Mouse (Mus musculus) midbrain, embryonic 12.5 days (tissue): ENCODE results near the gene Tbc1d10b. TPM values are rescaled to one million over a fixed set of nuclear protein-coding genes. Genes with fewer than 3 reads are reported as not detected.
"Not testable (repeated sequence)": the region's sequence is repeated elsewhere in the genome, so short reads cannot be mapped to it uniquely, and the experiment has no call there.

Experiments
- ATAC-seq: fragments of 200-750 bp; cut with Nextera tagmentation; 2 replicates; pipeline ENCODE4 v1.8.0; 2017; ENCODE audit warnings: low read depth, moderate TSS enrichment, moderate library complexity; ENCODE audit not compliant: low FRiP score
- H3K27ac ChIP-seq: fragments of 300-500 bp; sonication (generic); replicated peaks from 2 replicates; pipeline ENCODE4 v1.5.1; 2016; ENCODE audit warnings: mild to moderate bottlenecking
- H3K27me3 ChIP-seq: fragments of 300-500 bp; sonication (generic); 2 replicates; pipeline ENCODE4 v1.6.1; 2016; ENCODE audit warnings: mild to moderate bottlenecking
- H3K36me3 ChIP-seq: fragments of 300-500 bp; sonication (generic); 2 replicates; pipeline ENCODE4 v1.6.1; 2016
- H3K4me1 ChIP-seq: fragments of 300-500 bp; sonication (generic); 2 replicates; pipeline ENCODE4 v1.6.1; 2016
- H3K4me2 ChIP-seq: fragments of 300-500 bp; sonication (generic); replicated peaks from 2 replicates; pipeline ENCODE4 v1.6.1; 2016; ENCODE audit warnings: mild to moderate bottlenecking, moderate library complexity
- H3K4me3 ChIP-seq: fragments of 300-500 bp; sonication (generic); 2 replicates; pipeline ENCODE4 v1.5.1; 2016; ENCODE audit warnings: mild to moderate bottlenecking
- H3K9ac ChIP-seq: fragments of 300-500 bp; sonication (generic); replicated peaks from 2 replicates; pipeline ENCODE4 v1.6.1; 2016; ENCODE audit warnings: mild to moderate bottlenecking, moderate library complexity
- H3K9me3 ChIP-seq: fragments of 300-500 bp; sonication (generic); 2 replicates; pipeline ENCODE4 v1.6.1; 2016; ENCODE audit warnings: mild to moderate bottlenecking
- WGBS: fragments of 180-500 bp; shearing (Covaris S2); methylation state at CpG from one replicate; pipeline ENCODE4 v1.1.7; 2016; 5-methylcytosine and 5-hydroxymethylcytosine counted together
- polyA plus RNA-seq: library from polyadenylated mRNA; unstranded; fragments of >200 nt; fragmentation: Nextera tagmentation; extraction: Ambion mirVana; gene quantifications from 2 replicates; pipeline ENCODE4 v1.2.1, GENCODE M21; 2016

The Tbc1d10b gene
- polyA plus RNA-seq, result 42.9 and 44.4 TPM in 2 replicates

DNA sequence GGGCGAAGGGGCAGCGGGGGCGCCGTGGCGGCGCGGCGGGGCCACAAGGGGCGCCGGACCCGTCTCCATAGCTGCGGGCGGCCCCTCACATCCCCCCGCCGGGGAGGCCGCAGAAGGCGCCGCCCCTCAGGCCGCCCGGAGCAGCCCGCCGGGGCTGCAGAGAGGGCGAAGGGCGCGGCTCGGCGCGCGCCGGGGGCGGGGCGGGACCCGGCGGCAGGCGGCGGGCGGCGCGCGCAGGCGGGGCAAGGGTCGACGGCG lies at the start of gene Tbc1d10b:
Tbc1d10b (minus strand) TSS at position 174 of the 258 bp plus-strand sequence.
- H3K4me3 ChIP-seq, result peak within 1 kb of the TSS; percentile 74
- H3K27me3 ChIP-seq, result no peaks in the 10 kb centered on the region
- H3K27ac ChIP-seq, result peak within 1 kb of the TSS; percentile 84
- H3K4me2 ChIP-seq, result peak within 1 kb of the TSS; percentile 88
- no peaks in the 10 kb centered on the region for H3K9me3 ChIP-seq
- ATAC-seq, result peak; percentile 56
- under 1% methylated on average over 22 of the region's 44 CpGs for WGBS
- peaks cover 29% of the 10 kb centered on the region for H3K4me1 ChIP-seq
- peaks cover 15% of the 10 kb centered on the region for H3K36me3 ChIP-seq
- H3K9ac ChIP-seq, result peak within 1 kb of the TSS; percentile 89

DNA sequence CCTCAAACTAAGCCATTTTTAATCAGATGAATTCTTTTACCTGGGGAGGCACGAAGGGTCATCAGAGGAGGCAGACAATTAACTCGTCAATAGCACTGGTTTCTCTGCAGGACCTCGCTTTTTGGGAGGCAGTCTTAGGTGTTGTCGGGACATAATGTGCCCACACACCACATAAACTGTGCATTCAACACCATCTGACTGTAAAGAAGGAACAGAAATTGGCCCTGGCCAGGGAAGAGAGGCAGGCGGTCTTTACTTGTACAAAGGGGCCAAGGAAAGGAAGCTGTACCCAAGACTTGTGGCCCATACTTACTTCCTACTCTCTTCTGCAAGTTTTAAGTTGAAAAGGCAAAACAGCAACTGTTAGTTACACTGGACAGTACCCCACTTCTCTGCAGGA lies 48.2 kb upstream of the Tbc1d10b start:
- Histone ChIP-seq H3K4me3 (no peak overlapping the region), H3K4me1 (peaks cover 32% of the 10 kb centered on the region), H3K9ac (no peak overlapping the region), H3K36me3 (peaks cover 25% of the 10 kb centered on the region), H3K4me2 (no peak overlapping the region), H3K27ac (no peak overlapping the region), H3K9me3 (no peaks in the 10 kb centered on the region), H3K27me3 (no peaks in the 10 kb centered on the region)
- WGBS, result 94% methylated on average over 5 of the region's 5 CpGs
- no peak for ATAC-seq

DNA sequence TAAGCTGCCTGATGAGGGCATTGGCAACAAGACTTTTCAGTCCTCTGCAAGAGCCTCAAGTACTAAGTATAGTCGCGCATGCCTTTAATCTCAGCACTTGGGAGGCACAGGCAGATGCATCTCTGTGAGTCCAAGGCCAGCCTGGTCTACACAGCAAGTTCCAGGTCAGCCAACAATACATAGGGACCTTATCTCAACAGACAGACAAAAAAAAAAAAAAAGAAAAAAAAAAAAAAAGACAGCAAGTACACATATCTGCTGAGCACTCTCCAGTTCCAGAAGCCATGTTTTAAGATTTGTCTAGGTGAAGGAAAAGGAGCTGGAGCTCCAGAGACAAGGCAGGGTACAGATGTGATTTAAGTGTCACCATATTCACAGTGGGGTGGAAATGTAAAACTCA lies 47.7 kb upstream of the Tbc1d10b start:
- no peak overlapping the region for H3K4me2 ChIP-seq
- no peaks in the 10 kb centered on the region for H3K27me3 ChIP-seq
- H3K4me3 ChIP-seq, result no peak overlapping the region
- H3K27ac ChIP-seq, result no peak overlapping the region
- no peak overlapping the region for H3K9ac ChIP-seq
- no peak for ATAC-seq
- no peaks in the 10 kb centered on the region for H3K9me3 ChIP-seq
- WGBS, result 96% methylated on average over 2 of the region's 2 CpGs
- H3K4me1 ChIP-seq, result peaks cover 28% of the 10 kb centered on the region
- peaks cover 27% of the 10 kb centered on the region for H3K36me3 ChIP-seq

DNA sequence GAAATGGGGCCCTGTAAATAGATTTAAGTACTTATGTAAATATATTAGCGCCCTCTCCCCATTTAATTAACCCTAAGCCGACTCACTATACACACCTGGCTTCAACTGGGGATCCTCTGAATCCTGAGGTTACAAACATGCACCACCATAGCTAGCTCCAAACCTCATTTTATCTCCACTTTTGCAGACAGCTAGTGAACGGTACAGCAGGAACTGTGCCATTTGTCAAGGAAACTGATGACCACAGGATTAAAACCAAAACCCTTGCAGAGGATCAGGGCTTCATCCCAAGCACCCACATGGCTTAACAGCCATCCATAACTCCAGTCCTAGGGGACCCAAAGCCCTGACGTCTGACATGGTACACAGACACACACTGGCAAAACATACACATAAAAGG lies 46.7 kb upstream of the Tbc1d10b start:
- H3K4me1 ChIP-seq, result peaks cover 25% of the 10 kb centered on the region
- no peaks in the 10 kb centered on the region for H3K9me3 ChIP-seq
- peak overlapping the region; percentile 89 for H3K27ac ChIP-seq
- no peaks in the 10 kb centered on the region for H3K27me3 ChIP-seq
- H3K9ac ChIP-seq, result peak overlapping the region; percentile 70
- peak overlapping the region; percentile 85 for H3K4me2 ChIP-seq
- peaks cover 27% of the 10 kb centered on the region for H3K36me3 ChIP-seq
- 33% methylated on average over 4 of the region's 4 CpGs for WGBS
- no peak for ATAC-seq
- peak overlapping the region; percentile 56 for H3K4me3 ChIP-seq

DNA sequence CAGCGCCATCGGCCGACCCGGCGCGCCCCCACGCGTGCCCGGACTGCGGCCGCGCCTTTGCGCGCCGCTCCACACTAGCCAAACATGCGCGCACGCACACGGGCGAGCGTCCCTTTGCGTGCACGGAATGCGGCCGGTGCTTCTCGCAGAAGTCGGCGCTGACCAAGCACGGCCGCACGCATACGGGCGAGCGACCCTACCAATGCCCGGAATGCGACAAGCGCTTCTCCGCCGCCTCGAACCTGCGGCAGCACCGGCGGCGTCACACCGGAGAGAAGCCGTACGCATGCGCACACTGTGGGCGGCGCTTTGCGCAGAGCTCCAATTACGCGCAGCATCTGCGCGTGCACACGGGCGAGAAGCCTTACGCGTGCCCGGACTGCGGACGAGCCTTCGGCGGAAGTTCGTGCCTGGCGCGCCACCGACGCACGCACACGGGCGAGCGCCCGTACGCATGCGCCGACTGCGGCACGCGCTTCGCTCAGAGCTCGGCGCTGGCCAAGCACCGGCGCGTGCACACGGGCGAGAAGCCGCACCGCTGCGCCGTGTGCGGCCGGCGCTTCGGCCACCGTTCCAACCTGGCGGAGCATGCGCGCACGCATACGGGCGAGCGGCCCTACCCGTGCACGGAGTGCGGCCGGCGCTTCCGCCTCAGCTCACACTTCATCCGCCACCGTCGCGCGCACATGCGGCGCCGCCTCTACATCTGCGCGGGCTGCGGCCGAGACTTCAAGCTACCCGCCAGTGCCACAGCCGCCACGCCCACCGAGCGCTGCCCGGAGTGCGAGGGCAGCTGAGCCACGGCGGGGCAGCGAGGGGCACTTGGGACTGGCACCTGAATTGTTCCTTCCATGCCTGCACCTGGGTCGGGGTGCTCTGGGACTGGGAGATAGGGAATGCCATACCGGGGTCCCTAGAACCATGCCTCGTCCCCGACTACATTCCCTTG lies 45.8 kb upstream of the Tbc1d10b start:
- peak overlapping the region; percentile 85 for H3K4me2 ChIP-seq
- no peaks in the 10 kb centered on the region for H3K27me3 ChIP-seq
- peak overlapping the region; percentile 70 for H3K9ac ChIP-seq
- peak overlapping the region; percentile 56 for H3K4me3 ChIP-seq
- WGBS, result under 1% methylated on average over 136 of the region's 136 CpGs
- peaks cover 16% of the 10 kb centered on the region for H3K4me1 ChIP-seq
- H3K36me3 ChIP-seq, result peaks cover 35% of the 10 kb centered on the region
- no peaks in the 10 kb centered on the region for H3K9me3 ChIP-seq
- peak; percentile 92 for ATAC-seq
- peak overlapping the region; percentile 89 for H3K27ac ChIP-seq

DNA sequence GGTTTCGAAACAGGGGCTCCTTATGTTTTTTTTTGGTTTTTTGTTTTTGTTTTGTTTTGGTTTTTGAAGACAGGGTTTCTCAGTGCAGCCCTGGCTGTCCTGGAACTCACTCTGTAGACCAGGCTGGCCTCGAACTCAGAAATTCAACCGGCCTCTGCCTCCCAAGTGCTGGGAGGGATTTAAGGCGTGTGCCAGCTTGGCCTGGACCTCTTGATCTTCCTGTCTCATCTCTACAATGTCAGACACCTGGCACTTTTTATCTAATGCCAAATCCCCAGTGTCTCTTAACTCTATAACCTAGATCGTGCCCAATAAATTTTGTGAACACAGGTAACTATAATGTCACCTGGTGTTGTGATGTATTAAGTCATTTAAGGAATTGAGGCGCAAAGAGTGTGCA lies 45.1 kb upstream of the Tbc1d10b start:
- no peaks in the 10 kb centered on the region for H3K9me3 ChIP-seq
- no peaks in the 10 kb centered on the region for H3K27me3 ChIP-seq
- peaks cover 32% of the 10 kb centered on the region for H3K36me3 ChIP-seq
- H3K4me2 ChIP-seq, result peak overlapping the region; percentile 85
- peak overlapping the region; percentile 56 for H3K4me3 ChIP-seq
- peaks cover 13% of the 10 kb centered on the region for H3K4me1 ChIP-seq
- no peak for ATAC-seq
- H3K9ac ChIP-seq, result peak overlapping the region; percentile 70
- WGBS, result 81% methylated on average over 6 of the region's 6 CpGs
- H3K27ac ChIP-seq, result peak overlapping the region; percentile 89

DNA sequence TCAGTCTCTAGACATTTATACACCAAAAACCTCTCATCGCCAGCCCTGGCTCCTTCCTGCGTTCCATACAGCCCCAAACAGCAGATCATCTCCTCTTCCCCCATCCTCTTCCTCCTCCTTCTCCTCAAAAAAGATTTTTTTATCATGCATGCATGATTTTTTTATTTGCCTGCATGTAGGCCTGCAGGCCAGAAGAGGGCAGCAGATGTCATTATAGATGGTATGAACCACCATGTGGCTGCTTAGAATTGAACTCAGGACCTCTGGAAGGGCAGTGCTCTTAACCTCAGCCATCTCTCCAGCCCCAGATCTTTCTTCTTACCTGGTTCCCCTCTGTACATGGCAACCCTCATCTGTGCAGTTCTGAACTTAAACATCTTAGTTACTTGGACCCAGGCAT lies 44.1 kb upstream of the Tbc1d10b start:
- H3K27ac ChIP-seq, result no peak overlapping the region
- 92% methylated on average over 2 of the region's 2 CpGs for WGBS
- H3K9ac ChIP-seq, result no peak overlapping the region
- H3K27me3 ChIP-seq, result no peaks in the 10 kb centered on the region
- no peak for ATAC-seq
- H3K4me1 ChIP-seq, result peaks cover 13% of the 10 kb centered on the region
- no peak overlapping the region for H3K4me3 ChIP-seq
- peaks cover 24% of the 10 kb centered on the region for H3K36me3 ChIP-seq
- H3K4me2 ChIP-seq, result no peak overlapping the region
- no peaks in the 10 kb centered on the region for H3K9me3 ChIP-seq

DNA sequence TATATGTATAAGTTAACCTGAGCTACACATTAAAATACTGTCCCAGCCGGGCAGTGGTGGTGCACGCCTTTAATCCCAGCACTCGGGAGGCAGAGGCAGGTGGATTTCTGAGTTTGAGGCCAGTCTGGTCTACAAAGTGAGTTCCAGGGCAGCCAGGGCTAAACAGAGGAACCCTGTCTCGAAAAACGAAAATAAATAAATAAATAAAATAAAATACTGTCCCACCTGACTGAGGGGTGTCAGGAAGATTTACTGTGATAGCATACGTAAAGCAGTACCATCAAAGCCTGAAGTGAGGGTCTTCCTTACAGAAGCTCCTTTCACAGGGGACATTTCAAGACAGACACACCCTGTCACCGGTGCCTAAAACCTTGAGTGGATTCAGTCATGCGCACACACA lies 42.2 kb upstream of the Tbc1d10b start:
- not testable (repeated sequence) for H3K4me2 ChIP-seq, H3K4me3 ChIP-seq, ATAC-seq, H3K27ac ChIP-seq, H3K27me3 ChIP-seq, H3K9me3 ChIP-seq, H3K9ac ChIP-seq
- Histone ChIP-seq H3K36me3 (peaks cover 18% of the 10 kb centered on the region), H3K4me1 (peaks cover 26% of the 10 kb centered on the region)
- 92% methylated on average over 8 of the region's 8 CpGs for WGBS

DNA sequence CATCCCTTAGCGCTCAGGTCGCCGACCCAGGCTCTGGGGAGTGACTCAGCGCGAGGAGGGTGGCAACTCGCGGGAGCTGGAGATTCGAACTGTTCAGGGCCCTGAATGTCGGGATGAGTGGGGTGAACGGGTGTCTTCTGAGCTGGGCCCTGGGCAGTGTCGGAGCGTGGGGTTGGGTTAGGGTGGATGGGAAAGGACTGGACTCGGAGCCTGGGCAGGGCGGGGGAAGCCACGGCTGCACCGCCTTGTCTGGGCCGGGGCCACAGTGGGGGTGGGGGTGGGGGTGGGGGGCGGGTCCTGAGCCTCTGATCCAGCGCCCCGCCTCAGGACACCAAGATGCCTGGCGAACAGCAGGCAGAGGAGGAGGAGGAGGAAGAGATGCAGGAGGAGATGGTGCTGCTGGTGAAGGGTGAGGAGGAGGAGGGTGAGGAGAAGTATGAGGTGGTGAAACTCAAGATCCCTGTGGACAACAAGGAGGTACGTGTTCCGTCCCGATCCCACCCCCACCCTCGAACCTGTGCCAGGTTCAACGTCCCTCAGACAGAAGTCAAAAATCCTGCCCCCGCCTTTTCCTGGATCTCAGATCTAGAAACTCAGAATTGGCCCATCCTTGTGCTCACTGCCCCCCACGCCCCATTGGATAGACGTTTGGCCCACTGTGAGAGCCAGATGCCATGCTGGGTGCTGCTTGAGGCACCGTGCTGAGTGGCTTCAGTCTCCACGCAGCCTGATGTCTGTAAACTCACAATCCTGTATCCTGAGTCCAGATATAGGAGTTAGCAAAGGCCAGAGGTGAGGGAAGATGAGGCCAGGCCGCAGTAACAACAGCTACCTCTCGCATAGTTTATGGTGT lies 36.6 kb upstream of the Tbc1d10b start:
- WGBS, result 17% methylated on average over 24 of the region's 33 CpGs
- peak; percentile 75; the same call in 1 of the 2 replicates for ATAC-seq
- H3K36me3 ChIP-seq, result peaks cover 16% of the 10 kb centered on the region
- H3K4me1 ChIP-seq, result peaks cover 28% of the 10 kb centered on the region
- peak overlapping the region; percentile 60 for H3K4me3 ChIP-seq
- no peaks in the 10 kb centered on the region for H3K9me3 ChIP-seq
- H3K27me3 ChIP-seq, result no peaks in the 10 kb centered on the region
- H3K4me2 ChIP-seq, result peak overlapping the region; percentile 78
- peak overlapping the region; percentile 83 for H3K27ac ChIP-seq
- peak overlapping the region; percentile 82 for H3K9ac ChIP-seq

DNA sequence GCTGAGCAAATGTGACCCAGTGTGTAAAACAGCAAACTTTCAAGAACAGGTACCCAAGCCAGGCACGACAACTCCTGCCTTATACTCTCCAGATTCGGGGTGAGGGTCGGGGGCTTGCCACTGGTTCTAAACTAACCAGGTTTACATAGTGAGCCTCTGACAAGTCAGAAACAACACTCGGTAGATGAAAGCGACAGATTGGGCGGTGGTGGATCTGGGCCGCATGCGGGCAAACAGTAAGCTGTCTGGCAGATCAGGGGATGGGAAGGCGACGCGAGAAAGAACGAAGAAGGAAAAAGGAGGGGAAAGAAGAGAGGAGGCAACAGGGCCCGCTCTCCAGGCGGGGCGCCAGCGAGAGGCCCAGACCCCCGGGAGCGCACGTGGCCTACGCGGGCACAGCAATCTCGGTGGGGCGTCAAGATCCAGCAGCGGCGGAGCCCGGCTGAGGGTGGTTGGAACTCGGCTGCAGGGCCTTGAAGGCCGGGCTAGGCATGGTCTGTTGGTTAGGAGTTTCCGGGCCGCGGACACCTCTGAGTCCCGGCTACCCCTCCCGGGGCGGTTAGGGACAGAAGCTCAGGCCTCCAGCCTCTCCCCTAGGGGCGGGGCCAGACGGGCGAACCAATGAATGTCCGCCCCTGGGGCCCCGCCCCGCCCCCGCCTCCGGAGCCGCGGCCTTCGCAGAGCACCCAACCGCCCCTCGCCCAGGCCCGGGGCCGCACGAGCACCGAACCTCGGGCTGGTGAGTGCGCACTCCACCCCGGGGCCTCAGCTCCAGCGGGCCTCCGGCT lies 35.8 kb upstream of the Tbc1d10b start, which contains the start of gene Zfp771:
Zfp771 (plus strand) TSS at position 405 of the 788 bp plus-strand sequence.
- Histone ChIP-seq H3K9me3 (no peaks in the 10 kb centered on the region), H3K27me3 (no peaks in the 10 kb centered on the region), H3K4me3 (peak within 1 kb of the TSS; percentile 60), H3K4me1 (peaks cover 28% of the 10 kb centered on the region), H3K27ac (peak within 1 kb of the TSS; percentile 83), H3K36me3 (peaks cover 14% of the 10 kb centered on the region), H3K9ac (peak within 1 kb of the TSS; percentile 82), H3K4me2 (peak within 1 kb of the TSS; percentile 78)
- 1% methylated on average over 39 of the region's 56 CpGs for WGBS
- ATAC-seq, result peak; percentile 97

DNA sequence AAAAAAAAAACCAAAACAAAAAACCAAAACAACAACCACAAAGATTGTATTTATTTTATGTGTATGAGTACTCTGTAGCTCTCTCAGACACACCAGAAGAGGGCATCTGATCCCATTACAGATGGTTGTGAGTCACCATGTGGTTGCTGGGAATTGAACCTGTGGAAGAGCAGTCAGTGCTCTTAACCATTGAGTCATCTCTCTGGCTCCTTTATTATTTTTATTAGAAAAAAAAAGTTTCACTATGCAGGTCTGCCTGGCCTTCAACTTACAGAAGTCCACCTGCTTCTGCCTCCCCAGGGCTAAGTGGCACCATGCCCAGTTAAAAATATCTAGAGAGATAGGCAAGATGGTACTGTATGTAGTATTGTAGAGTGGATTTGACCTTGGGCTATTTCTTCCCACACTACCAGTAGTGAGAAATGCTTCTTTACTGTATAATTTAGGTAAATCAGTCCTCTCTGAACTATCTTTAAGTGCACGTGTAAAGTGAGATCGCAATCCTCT lies 35.1 kb upstream of the Tbc1d10b start:
- Histone ChIP-seq H3K4me1 (peaks cover 28% of the 10 kb centered on the region), H3K4me3 (peak overlapping the region; percentile 60), H3K9me3 (no peaks in the 10 kb centered on the region), H3K36me3 (peaks cover 20% of the 10 kb centered on the region), H3K4me2 (peak overlapping the region; percentile 78), H3K9ac (peak overlapping the region; percentile 82), H3K27ac (peak overlapping the region; percentile 83), H3K27me3 (no peaks in the 10 kb centered on the region)
- ATAC-seq, result no peak
- WGBS, result 48% methylated on average over 2 of the region's 2 CpGs
